ENCODE assay signal across 22 mouse cellular contexts in genomic region chr8:126176305-126176704, GRCm38 (mm10).
A peak's percentile ranks its signal among the peaks of the same experiment; 100 is the strongest.
DNase-seq lines count a peak whose midpoint lies in the region; ATAC-seq and TF ChIP-seq lines count a peak whose summit lies in the region.
"Had no signal": no experiment of that assay in that cellular context is flagged by ENCODE, and none has a peak within 500 bp of the region (broad histone marks: within the 10 kb centered on the region; RNA-seq: fewer than 3 reads in every experiment).

No protein-coding gene starts in this region.

- H3K9ac ChIP-seq in heart, embryonic 12.5 days, result no peak overlapping the region
- H3K9ac ChIP-seq in heart, embryonic 16.5 days (ENCODE audit: low read length), result no peak overlapping the region
- no peak overlapping the region for H3K9ac ChIP-seq in midbrain, embryonic 14.5 days (replicated peaks; ENCODE audit: low read length)
- H3K9ac ChIP-seq: embryonic facial prominence, embryonic 12.5 days; forebrain, embryonic 15.5 days; hindbrain, embryonic 12.5 days had no signal

- DNase-seq in cerebellum, adult 2 months, result no peak
- DNase-seq in cerebellum, adult 8-10 months, result no peak
- DNase-seq in heart, adult 8-10 months (ENCODE audit: low spot score), result peak; percentile 1
- DNase-seq in adrenal gland, postnatal 14 days, result no peak
- DNase-seq in midbrain, embryonic 14.5 days, result no peak
- DNase-seq: adrenal gland, adult 8-10 months; B cell, adult 2 months; cerebellum, adult 18-20 months; cerebellum, postnatal 25 days; gastrocnemius, postnatal 36 days; kidney, adult 8-10 months had no signal

- ATAC-seq in heart, embryonic 12.5 days (ENCODE audit: insufficient number of reproducible peaks, low FRiP score), result no peak
- ATAC-seq in heart, embryonic 16.5 days (replicated peaks; ENCODE audit: extremely low read depth, insufficient read depth, low FRiP score), result 0 out of 2 replicates have a peak, but pooled peaks have one; percentile 37
- no peak for ATAC-seq in midbrain, embryonic 14.5 days (ENCODE audit: low FRiP score, low TSS enrichment)
- ATAC-seq: CD4-positive, CD25-positive, alpha-beta regulatory T cell, adult 4 months; forebrain, embryonic 15.5 days; hindbrain, embryonic 16.5 days; inflammation-experienced regulatory T-cells, adult 6 months; intestine, postnatal 0 days had no signal

- H3K9me3 ChIP-seq in heart, embryonic 12.5 days (replicated peaks), result no peaks in the 10 kb centered on the region
- H3K9me3 ChIP-seq in heart, embryonic 16.5 days (replicated peaks; ENCODE audit: control insufficient read depth, low read length), result no peaks in the 10 kb centered on the region
- H3K9me3 ChIP-seq in midbrain, embryonic 14.5 days (ENCODE audit: control insufficient read depth, low read length), result no peaks in the 10 kb centered on the region
- H3K9me3 ChIP-seq: embryonic facial prominence, embryonic 12.5 days; forebrain, embryonic 15.5 days; hindbrain, embryonic 12.5 days had no signal

- no peaks in the 10 kb centered on the region for H3K36me3 ChIP-seq in heart, embryonic 12.5 days
- H3K36me3 ChIP-seq in heart, embryonic 16.5 days (ENCODE audit: control insufficient read depth, insufficient read depth), result no peaks in the 10 kb centered on the region
- H3K36me3 ChIP-seq in midbrain, embryonic 14.5 days (ENCODE audit: control insufficient read depth, insufficient read depth, low read length), result no peaks in the 10 kb centered on the region
- H3K36me3 ChIP-seq: embryonic facial prominence, embryonic 12.5 days; forebrain, embryonic 15.5 days; G1E; hindbrain, embryonic 12.5 days had no signal

- no peaks in the 10 kb centered on the region for H3K27me3 ChIP-seq in cerebellum, adult 2 months (ENCODE audit: control insufficient read depth, insufficient read depth, low read length)
- peaks cover 3% of the 10 kb centered on the region; the same call in 1 of the 2 replicates for H3K27me3 ChIP-seq in heart, embryonic 12.5 days (replicated peaks)
- H3K27me3 ChIP-seq in heart, embryonic 16.5 days (ENCODE audit: control insufficient read depth, insufficient read depth, low read length), result no peaks in the 10 kb centered on the region
- no peaks in the 10 kb centered on the region for H3K27me3 ChIP-seq in midbrain, embryonic 14.5 days (ENCODE audit: control insufficient read depth, insufficient read depth, low read length)
- H3K27me3 ChIP-seq: embryonic facial prominence, embryonic 12.5 days; forebrain, embryonic 15.5 days; hindbrain, embryonic 12.5 days had no signal

- no peak overlapping the region for H3K4me3 ChIP-seq in cerebellum, adult 2 months (replicated peaks; ENCODE audit: insufficient read depth, low read depth, low read length)
- no peak overlapping the region for H3K4me3 ChIP-seq in heart, embryonic 12.5 days
- no peak overlapping the region for H3K4me3 ChIP-seq in heart, embryonic 16.5 days (ENCODE audit: low read length)
- H3K4me3 ChIP-seq in midbrain, embryonic 14.5 days (replicated peaks; ENCODE audit: low read depth, low read length), result no peak overlapping the region
- H3K4me3 ChIP-seq: embryonic facial prominence, embryonic 12.5 days; forebrain, embryonic 15.5 days; heart, adult 2 months; hindbrain, embryonic 12.5 days had no signal

- no peak overlapping the region for H3K4me2 ChIP-seq in heart, embryonic 12.5 days
- H3K4me2 ChIP-seq in heart, embryonic 16.5 days (ENCODE audit: low read depth, low read length), result 0 out of 2 replicates have a peak overlapping the region, but pooled peaks have one; percentile 18
- no peak overlapping the region for H3K4me2 ChIP-seq in midbrain, embryonic 14.5 days (ENCODE audit: low read length)
- H3K4me2 ChIP-seq: embryonic facial prominence, embryonic 12.5 days; forebrain, embryonic 15.5 days; hindbrain, embryonic 12.5 days had no signal

- 35% methylated on average over 7 of the region's 7 CpGs for WGBS in cerebellum, adult 2 months
- WGBS in heart, embryonic 12.5 days, result 65% methylated on average over 7 of the region's 7 CpGs
- WGBS in heart, embryonic 16.5 days, result 52% methylated on average over 7 of the region's 7 CpGs
- WGBS in midbrain, embryonic 14.5 days, result 94% methylated on average over 7 of the region's 7 CpGs

- no peak for TF ChIP-seq CTCF in cerebellum, adult 2 months (IDR thresholded peaks at IDR 0.05; ENCODE audit: borderline replicate concordance, insufficient read depth, low read depth, low read length)

- TF ChIP-seq POLR2A in cerebellum, adult 2 months (IDR thresholded peaks at IDR 0.05; ENCODE audit: borderline replicate concordance, insufficient read depth, low read length), result no peak

- H3K27ac ChIP-seq in cerebellum, adult 2 months (ENCODE audit: insufficient read depth, low read length), result 0 out of 2 replicates have a peak overlapping the region, but pooled peaks have one; percentile 55
- no peak overlapping the region for H3K27ac ChIP-seq in heart, embryonic 12.5 days (ENCODE audit: poor library complexity, severe bottlenecking)
- H3K27ac ChIP-seq in heart, embryonic 16.5 days (ENCODE audit: low read length), result no peak overlapping the region
- H3K27ac ChIP-seq in midbrain, embryonic 14.5 days (replicated peaks; ENCODE audit: low read depth, low read length), result no peak overlapping the region
- H3K27ac ChIP-seq: embryonic facial prominence, embryonic 12.5 days; forebrain, embryonic 15.5 days; heart, adult 2 months; hindbrain, embryonic 12.5 days had no signal

- peaks cover 51% of the 10 kb centered on the region for H3K4me1 ChIP-seq in cerebellum, adult 2 months (ENCODE audit: control insufficient read depth, insufficient read depth, low read length)
- peaks cover 6% of the 10 kb centered on the region; the same call in 1 of the 2 replicates for H3K4me1 ChIP-seq in heart, embryonic 12.5 days (replicated peaks)
- peaks cover 6% of the 10 kb centered on the region for H3K4me1 ChIP-seq in heart, embryonic 16.5 days (ENCODE audit: control insufficient read depth, insufficient read depth, low read length)
- peaks cover 4% of the 10 kb centered on the region; the same call in 1 of the 2 replicates for H3K4me1 ChIP-seq in midbrain, embryonic 14.5 days (ENCODE audit: control insufficient read depth, insufficient read depth, low read length)
- H3K4me1 ChIP-seq: embryonic facial prominence, embryonic 12.5 days; forebrain, embryonic 15.5 days had no signal
